Mouse (Mus musculus): ENCODE data around the gene Ifit1.
A peak's percentile ranks its signal among the peaks of the same experiment; 100 is the strongest.
"Not testable (repeated sequence)": the region's sequence is repeated elsewhere in the genome, so short reads cannot be mapped to it uniquely, and the experiment has no call there.

Ifit1 gene

GRCm38 (mm10) chr19:34640623-34641022 lies at the start of gene Ifit1, which contains the start of gene Ifit1bl2:
Gene Ifit1 (plus strand): TSS chr19:34640871.
Gene Ifit1bl2 (minus strand): TSS chr19:34640743.
- DNase-seq: peak; percentile 39

GRCm38 (mm10) chr19:34593456-34593855 lies 47.2 kb upstream of the Ifit1 start:
- no peak for DNase-seq

- DNase-seq: not testable (repeated sequence)
Observed at GRCm38 (mm10) chr19:34594523-34594922, 46.1 kb upstream of the Ifit1 start.

- DNase-seq: no peak
Observed at GRCm38 (mm10) chr19:34596811-34597210, 43.9 kb upstream of the Ifit1 start.

GRCm38 (mm10) chr19:34598341-34598740 lies 42.3 kb upstream of the Ifit1 start:
- DNase-seq: peak; percentile 73

- DNase-seq: not testable (repeated sequence)
Observed at GRCm38 (mm10) chr19:34599250-34599649, 41.4 kb upstream of the Ifit1 start.

- not testable (repeated sequence) for DNase-seq
Observed at GRCm38 (mm10) chr19:34601888-34602287, 38.8 kb upstream of the Ifit1 start, which contains the start of gene Ifit1bl1. Gene Ifit1bl1 (minus strand): TSS chr19:34601956.

- no peak for DNase-seq
Observed at GRCm38 (mm10) chr19:34605472-34605871, 35.2 kb upstream of the Ifit1 start.

GRCm38 (mm10) chr19:34607237-34608051 lies 33.2 kb upstream of the Ifit1 start, which contains the start of gene Ifit3b:
Gene Ifit3b (plus strand): TSS chr19:34607970.
- DNase-seq: peak; percentile 83

- not testable (repeated sequence) for DNase-seq
Observed at GRCm38 (mm10) chr19:34610118-34610517, 30.6 kb upstream of the Ifit1 start.

GRCm38 (mm10) chr19:34612243-34613001 lies 28.2 kb upstream of the Ifit1 start:
- DNase-seq: not testable (repeated sequence)

- no peak for DNase-seq
Observed at GRCm38 (mm10) chr19:34620871-34621270, 19.8 kb upstream of the Ifit1 start.

GRCm38 (mm10) chr19:34623781-34624180 lies 16.9 kb upstream of the Ifit1 start:
- no peak for DNase-seq

GRCm38 (mm10) chr19:34624663-34625062 lies 16.0 kb upstream of the Ifit1 start:
- DNase-seq: no peak

GRCm38 (mm10) chr19:34627496-34627895 lies 13.2 kb upstream of the Ifit1 start:
- DNase-seq: no peak

- no peak for DNase-seq
Observed at GRCm38 (mm10) chr19:34631487-34631886, 9.2 kb upstream of the Ifit1 start.

- no peak for DNase-seq
Observed at GRCm38 (mm10) chr19:34633484-34633883, 7.2 kb upstream of the Ifit1 start.

- peak; percentile 79 for DNase-seq
Observed at GRCm38 (mm10) chr19:34636933-34637557, 3.6 kb upstream of the Ifit1 start.

- no peak for DNase-seq
Observed at GRCm38 (mm10) chr19:34642616-34643015, 1.9 kb downstream of the Ifit1 start.

GRCm38 (mm10) chr19:34647630-34648029 lies 7.0 kb downstream of the Ifit1 start:
- DNase-seq: not testable (repeated sequence)

GRCm38 (mm10) chr19:34650276-34650675 lies 9.6 kb downstream of the Ifit1 start:
- no peak for DNase-seq

- DNase-seq: no peak
Observed at GRCm38 (mm10) chr19:34650997-34651396, 10.3 kb downstream of the Ifit1 start.

- DNase-seq: no peak
Observed at GRCm38 (mm10) chr19:34655227-34655805, 14.6 kb downstream of the Ifit1 start.
